Mouse (Mus musculus): ENCODE measurements around the gene Elmsan1.

Elmsan1 gene

DNA sequence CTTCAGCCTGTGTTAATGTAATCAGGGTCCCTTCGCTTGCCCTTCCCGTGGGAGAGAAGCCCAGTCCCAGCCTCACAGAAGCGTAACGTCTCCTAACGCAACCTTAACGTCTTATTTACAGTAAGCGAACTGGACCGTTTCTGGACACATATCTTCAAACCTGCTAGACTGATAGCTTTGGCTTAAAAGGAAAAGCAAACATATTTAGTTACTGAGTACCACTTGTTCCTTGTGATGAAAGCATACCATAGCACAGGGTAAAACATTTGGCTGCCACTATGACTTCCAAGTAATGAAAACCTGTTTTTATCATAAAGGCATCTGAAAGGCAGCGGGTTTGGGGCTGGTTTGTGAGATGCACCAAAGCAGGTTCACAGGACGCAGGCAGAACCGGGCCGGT lies 92.8 kb downstream of the Elmsan1 start:
- ChIA-PET CTCF (interaction anchor here in 1 of 4 experiments (0.6 kb wide), 1 partner anchor 89 kb away, joined by 7 read pairs; no protein-coding TSS in a partner anchor), POLR2A (no interaction called here)

DNA sequence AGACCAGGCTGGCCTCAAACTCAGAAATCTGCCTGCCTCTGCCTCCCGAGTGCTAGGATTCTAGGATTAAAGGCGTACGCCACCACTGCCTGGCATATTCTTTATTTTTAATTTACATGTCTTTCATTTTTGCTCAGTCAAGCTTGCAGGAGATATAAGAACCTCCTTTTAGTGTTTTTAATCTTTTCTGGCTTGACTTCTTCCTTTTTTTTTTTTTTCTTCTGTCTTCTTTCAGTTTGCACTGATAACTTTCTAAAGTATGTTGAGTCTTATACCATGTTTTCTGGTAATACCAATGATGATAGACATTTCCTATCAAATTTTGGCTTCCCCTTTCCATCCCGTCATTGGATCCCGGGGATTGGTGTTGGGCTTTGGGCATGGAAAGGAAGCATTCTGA lies 99.1 kb downstream of the Elmsan1 start:
- CTCF ChIA-PET, result no interaction called here
- POLR2A ChIA-PET, result no interaction called here

DNA sequence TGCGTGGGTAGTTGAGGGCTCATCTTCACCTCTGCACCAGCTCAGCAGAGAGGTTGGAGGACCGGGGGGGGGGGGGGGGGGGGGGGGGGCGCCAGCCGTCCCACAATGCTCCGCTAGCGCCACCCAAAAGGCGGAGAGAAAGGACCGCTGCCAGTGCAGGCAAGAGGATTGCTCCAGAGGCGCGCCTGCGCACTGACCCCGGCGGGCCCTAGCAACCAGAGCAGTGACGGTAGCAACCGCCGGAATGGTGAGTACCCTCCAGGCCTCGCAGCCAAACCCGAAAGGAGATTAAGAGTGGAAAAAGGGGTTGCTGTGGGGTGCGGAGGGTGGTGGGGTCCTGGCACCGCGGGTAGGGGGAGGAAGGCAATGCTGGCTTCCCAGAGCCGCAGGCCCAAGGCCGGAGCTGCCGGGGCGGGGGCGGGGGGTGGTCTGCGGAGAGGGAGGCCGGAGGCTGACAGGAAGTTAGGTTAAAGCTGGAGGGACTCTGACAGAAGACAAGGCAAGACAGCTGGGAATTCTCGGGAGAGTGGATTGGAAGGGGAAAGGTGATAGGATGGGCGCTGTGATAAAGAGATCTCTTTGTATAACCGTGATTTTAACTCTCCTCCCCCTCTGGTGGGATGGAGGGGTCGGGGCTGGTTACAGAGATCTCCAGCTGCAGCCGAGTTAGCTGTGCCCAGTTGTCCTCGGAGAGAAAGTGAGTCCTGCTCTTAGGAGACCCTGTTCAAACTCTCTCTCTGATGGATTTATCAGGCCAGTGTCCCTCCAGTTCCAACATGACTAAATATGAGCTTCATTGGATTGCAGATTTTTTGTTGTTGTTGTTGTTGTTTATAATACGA lies 104.3 kb downstream of the Elmsan1 start, which contains the start of gene Dnal1:
Gene Dnal1, plus strand, starts transcription at position 214 of the 842 bp plus-strand sequence.
- ChIA-PET POLR2A (interaction anchor here in 2 of 4 experiments (0.6 to 1.9 kb wide), 9 partner anchors 14 to 337 kb away, joined by 3 to 5 read pairs (median 4); partner anchors contain the start of genes Acot6 (in 1 of the 2), Aldh6a1 (in 1 of the 2) and Lin52 (in 1 of the 2)), CTCF (interaction anchor here in 3 of 4 experiments (0.6 to 1.1 kb wide), 3 partner anchors 34 to 64 kb away, joined by 3 to 4 read pairs (median 3); partner anchors contain the start of gene Pnma1 (in 1 of the 3))

DNA sequence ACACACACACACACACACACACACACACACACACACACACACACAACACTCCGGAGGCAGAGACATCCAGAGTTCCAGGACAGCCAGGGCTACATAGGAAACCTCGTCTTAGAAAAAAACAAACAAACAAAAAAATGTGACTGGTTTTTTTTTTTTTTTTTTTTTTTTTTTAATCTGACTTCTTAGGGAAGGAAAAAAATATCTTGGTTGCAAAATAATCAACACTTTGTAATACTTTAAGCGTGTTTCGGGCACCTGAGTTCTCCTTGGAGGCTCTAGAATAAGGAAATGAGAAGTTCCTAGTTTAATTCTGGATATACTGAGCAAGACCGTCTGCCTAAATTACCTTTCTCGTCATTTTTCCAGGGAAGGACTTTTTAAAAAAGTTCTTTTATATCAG lies 105.0 kb downstream of the Elmsan1 start:
- POLR2A ChIA-PET, result interaction anchor here in 2 of 4 experiments (0.7 to 1.6 kb wide), 3 partner anchors 15 to 190 kb away, joined by 3 to 4 read pairs (median 3); no protein-coding TSS in a partner anchor
- CTCF ChIA-PET, result interaction anchor here in 3 of 4 experiments (0.6 to 1.0 kb wide), 3 partner anchors 35 to 272 kb away, joined by 4 read pairs; partner anchors contain the start of gene Pnma1 (in 1 of the 3)

DNA sequence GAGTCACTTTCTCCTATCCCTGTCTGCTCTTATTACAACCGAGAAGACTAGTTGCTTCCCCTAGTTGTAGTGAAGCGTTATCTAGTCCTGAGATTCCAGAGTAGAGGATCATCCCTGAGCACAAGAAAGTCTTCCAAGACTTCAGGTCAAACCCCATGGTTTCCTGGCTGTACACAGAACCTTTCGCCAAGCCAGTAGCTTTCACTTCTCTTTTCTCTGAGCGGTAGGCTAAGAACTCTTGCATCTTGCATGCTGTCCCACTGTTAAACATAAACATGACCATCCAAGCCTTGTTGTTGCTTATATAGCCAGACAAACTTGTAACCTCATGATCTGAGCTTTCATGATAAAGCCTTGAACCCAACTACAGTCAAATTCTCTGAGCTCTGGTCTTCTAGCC lies 107.9 kb downstream of the Elmsan1 start:
- ChIA-PET CTCF (interaction anchor here in 2 of 4 experiments (0.8 to 1.0 kb wide), 2 partner anchors 10 to 51 kb away, joined by 3 read pairs; no protein-coding TSS in a partner anchor), POLR2A (no interaction called here)

DNA sequence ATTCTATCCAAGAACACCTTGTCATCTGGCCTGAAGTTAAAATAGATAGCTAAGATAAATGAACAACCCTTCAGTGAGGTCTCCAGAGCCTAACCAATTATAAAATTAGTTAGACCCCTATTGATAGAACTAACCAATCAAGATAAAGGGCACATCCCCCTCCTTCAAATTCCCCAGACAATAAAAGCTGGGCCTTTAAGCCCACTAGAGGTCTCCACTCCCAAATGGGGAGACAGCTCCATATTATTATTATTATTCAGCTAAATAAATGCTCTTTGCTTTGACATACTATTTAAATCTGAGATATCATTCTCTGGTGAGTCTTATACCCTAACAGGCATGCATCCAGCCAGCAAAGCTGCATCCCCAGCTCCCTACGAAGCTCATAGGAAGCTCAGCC lies 108.8 kb downstream of the Elmsan1 start:
- ChIA-PET CTCF (interaction anchor here in 2 of 4 experiments (0.6 to 1.4 kb wide), 5 partner anchors 9 to 57 kb away, joined by 3 to 7 read pairs (median 3); partner anchors contain the start of gene Acot6 (in 1 of the 2)), POLR2A (interaction anchor here in 1 of 4 experiments (0.8 kb wide), 1 partner anchor 9 kb away, joined by 6 read pairs; no protein-coding TSS in a partner anchor)

DNA sequence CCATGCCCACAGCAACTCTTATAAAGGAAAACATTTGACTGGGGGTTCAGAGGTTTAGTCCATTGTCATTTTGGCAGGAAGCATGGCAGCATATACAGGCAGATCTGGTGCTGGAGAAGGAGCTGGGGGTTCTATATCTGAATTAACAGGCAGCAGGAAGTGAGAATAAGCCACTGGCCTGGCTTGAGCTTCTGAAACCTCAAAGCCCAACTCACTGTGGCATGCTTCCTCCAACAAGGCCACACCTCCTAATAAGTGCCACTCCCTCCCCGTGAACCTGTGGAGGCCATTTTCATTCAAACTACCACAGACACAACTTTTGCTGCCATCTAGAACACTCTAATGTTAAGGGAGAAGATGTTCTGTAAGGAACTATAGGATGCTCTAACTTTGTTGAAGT lies 111.0 kb downstream of the Elmsan1 start:
- ChIA-PET CTCF (interaction anchor here in 2 of 4 experiments (0.6 kb wide), 2 partner anchors 327 to 1248 kb away, joined by 6 to 11 read pairs; no protein-coding TSS in a partner anchor), POLR2A (interaction anchor here in 2 of 4 experiments (0.6 to 1.2 kb wide), 4 partner anchors 35 to 299 kb away, joined by 3 to 5 read pairs (median 4); no protein-coding TSS in a partner anchor)

DNA sequence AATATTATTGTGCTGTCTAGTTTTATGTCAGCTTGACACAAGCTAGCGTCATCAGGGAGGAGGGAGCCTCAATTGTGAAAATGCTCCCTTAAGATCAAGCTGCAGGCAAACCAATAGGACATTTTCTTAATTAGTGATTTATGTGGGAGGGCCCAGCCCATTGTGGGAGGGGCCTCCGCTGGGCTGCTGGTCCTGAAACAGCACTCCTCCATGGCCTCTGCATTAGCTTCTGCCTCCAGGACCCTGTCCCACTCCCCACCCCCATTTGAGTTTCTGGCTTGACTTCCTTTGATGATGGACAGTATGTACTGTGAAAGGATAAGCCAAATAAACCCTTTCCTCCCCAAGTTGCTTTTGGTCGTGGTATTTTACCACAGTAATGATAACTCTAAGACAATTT lies 111.7 kb downstream of the Elmsan1 start:
- CTCF ChIA-PET, result no interaction called here
- POLR2A ChIA-PET, result interaction anchor here in 2 of 4 experiments (0.7 to 1.2 kb wide), 3 partner anchors 34 to 388 kb away, joined by 3 to 5 read pairs (median 3); no protein-coding TSS in a partner anchor

DNA sequence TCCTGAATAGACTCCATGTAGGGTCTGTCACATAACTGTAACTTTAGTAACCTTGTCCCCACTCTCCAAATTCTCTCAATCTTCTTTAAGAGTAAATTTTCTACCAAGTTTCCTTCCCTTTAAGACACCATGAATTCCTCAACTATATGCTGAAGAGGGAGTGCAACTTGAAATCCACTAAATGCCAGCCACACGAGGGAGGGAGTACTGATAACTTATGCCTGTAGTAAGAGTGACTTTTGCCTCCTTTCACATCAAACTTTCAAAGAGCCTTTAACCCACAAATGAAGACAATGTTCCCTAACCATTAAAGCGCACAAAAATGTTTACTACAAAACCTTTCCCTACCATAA lies 117.2 kb downstream of the Elmsan1 start:
- ChIA-PET POLR2A (interaction anchor here in 2 of 4 experiments (0.6 to 1.5 kb wide), 6 partner anchors 9 to 1017 kb away, joined by 3 to 6 read pairs (median 4); no protein-coding TSS in a partner anchor), CTCF (interaction anchor here in 1 of 4 experiments (1.0 to 1.3 kb wide), 2 partner anchors 8 to 12 kb away, joined by 3 to 5 read pairs; no protein-coding TSS in a partner anchor)

DNA sequence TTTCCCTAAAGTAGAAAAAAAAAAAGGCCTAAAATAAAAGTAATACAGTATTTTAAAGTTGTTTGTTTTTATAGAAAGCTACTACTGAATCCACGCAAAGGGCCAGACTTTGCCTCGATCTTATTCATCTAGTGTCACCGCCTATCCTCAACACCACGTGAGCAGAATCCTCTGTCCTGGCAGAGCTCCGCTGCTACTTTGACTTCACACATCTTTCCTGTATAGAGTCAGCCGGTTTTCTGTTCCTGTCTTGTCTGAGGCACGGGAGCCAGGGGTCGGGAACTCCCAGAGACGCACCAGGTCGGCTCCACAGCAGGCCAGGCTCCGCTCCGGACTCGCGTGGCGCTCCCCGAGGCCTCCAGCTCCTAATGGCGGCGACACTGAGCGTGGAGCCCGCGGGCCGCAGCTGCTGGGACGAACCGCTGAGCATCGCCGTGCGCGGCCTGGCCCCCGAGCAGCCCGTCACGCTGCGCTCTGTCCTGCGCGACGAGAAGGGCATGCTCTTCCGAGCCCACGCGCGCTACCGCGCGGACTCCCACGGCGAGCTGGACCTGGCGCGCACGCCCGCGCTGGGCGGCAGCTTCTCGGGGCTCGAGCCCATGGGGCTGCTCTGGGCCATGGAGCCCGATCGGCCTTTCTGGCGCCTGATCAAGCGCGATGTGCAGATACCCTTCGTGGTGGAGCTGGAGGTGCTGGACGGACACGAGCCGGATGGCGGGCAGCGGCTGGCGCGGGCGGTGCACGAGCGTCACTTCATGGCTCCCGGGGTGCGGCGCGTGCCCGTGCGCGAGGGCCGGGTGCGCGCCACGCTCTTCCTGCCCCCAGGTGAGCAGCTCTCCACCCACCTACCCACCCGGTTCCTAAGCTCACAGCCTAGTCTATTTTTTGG lies 117.8 kb downstream of the Elmsan1 start, which contains the start of gene Acot6:
Gene Acot6, plus strand, starts transcription at position 51 of the 889 bp plus-strand sequence.
- ChIA-PET POLR2A (interaction anchor here in 3 of 4 experiments (0.6 to 1.5 kb wide), 13 partner anchors 9 to 1017 kb away, joined by 3 to 6 read pairs (median 3); partner anchors contain the start of genes Acot1 (in 1 of the 3), Acot4 (in 1 of the 3) and Gm49366 (in 1 of the 3)), CTCF (interaction anchor here in 2 of 4 experiments (0.6 to 1.3 kb wide), 4 partner anchors 9 to 171 kb away, joined by 3 to 5 read pairs (median 3); no protein-coding TSS in a partner anchor)

DNA sequence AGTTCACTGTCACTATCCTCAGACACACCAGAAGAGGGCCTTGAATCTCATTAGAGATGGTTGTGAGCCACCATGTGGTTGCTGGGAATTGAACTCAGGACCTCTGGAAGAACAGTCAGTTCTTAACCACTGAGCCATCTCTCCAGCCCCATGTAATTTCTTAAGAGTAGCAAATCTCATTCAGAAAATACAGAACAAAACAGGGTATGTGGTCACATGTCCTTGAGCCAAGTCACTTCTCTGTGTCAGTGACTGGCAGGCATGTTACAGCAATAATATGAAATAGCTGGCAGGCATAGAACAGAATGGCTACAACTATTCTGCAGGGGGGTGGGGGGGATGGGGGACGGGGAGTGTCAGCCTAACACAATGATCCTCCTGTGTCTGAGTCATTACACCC lies 118.6 kb downstream of the Elmsan1 start:
- POLR2A ChIA-PET, result interaction anchor here (0.6 to 1.5 kb wide), 9 partner anchors 10 to 688 kb away, joined by 3 to 5 read pairs (median 3); partner anchors contain the start of genes Acot1 (in 1 of the 4), Acot4 (in 1 of the 4) and Gm49366 (in 1 of the 4)

DNA sequence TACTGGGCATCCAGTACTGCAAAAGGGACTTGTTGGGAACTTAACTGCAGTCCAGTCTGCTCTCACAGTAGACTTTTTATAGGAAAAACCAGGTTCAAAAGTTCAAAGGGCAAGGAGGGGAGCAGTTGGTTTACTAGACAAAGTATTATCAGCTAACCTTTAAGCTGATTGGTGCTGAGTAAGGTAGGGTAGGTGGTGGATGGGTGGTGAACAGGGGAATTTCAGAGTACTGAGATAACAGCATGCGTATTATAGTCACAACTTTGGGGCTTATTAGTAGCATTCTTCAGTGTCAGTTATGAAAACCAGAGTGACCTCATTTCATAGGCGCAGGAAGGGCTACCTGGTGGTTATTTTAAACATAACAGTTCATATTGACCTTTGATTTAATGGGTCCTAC lies 119.1 kb downstream of the Elmsan1 start:
- ChIA-PET CTCF (no interaction called here), POLR2A (interaction anchor here in 2 of 4 experiments (0.7 to 1.5 kb wide), 2 partner anchors 32 to 148 kb away, joined by 3 read pairs; no protein-coding TSS in a partner anchor)

More for the DNA sequence above, 118.6 kb downstream of the Elmsan1 start:
- CTCF ChIA-PET, result interaction anchor here in 2 of 4 experiments (0.6 to 1.3 kb wide), 4 partner anchors 10 to 172 kb away, joined by 3 to 5 read pairs (median 3); no protein-coding TSS in a partner anchor
